Mouse (Mus musculus): Measurements from ENCODE around the gene Six4. TPM values are rescaled to one million over a fixed set of nuclear protein-coding genes. Genes with fewer than 3 reads are reported as not detected.
"Not testable (repeated sequence)": the region's sequence is repeated elsewhere in the genome, so short reads cannot be mapped to it uniquely, and the experiment has no call there.

Six4 gene
- total and polyA plus RNA-seq, 2 experiments from 2014 or later, result 0.52 to 2.2 TPM

- H3K4me3 ChIP-seq (ENCODE audit: low read depth, low read length), result no peak overlapping the region
- no peak for TF ChIP-seq EP300 (IDR thresholded peaks at IDR 0.05; ENCODE audit: low read depth)
- TF ChIP-seq CTCF (IDR thresholded peaks at IDR 0.05; ENCODE audit: low read depth), result no peak
These were observed 27.3 kb downstream of the Six4 start for GRCm38 (mm10) chr12:73085739-73086630.

GRCm38 (mm10) chr12:73083773-73084172 is 29.5 kb downstream of the Six4 start:
- ATAC-seq (ENCODE audit: insufficient read depth, low read depth) (no peak), DNase-seq (ENCODE audit: low spot score) (no peak)
- Histone ChIP-seq H3K9me3 (replicated peaks; ENCODE audit: control insufficient read depth, low read length) (no peaks in the 10 kb centered on the region), H3K27me3 (ENCODE audit: control insufficient read depth, insufficient read depth, low read length) (no peaks in the 10 kb centered on the region), H3K4me2 (ENCODE audit: low read depth, low read length) (no peak overlapping the region), H3K27ac (ENCODE audit: low read depth) (no peak overlapping the region), H3K4me1 (ENCODE audit: control insufficient read depth, insufficient read depth) (no peaks in the 10 kb centered on the region), H3K9ac (replicated peaks; ENCODE audit: low read depth, low read length) (no peak overlapping the region), H3K36me3 (replicated peaks; ENCODE audit: control insufficient read depth, insufficient read depth, low read length) (no peaks in the 10 kb centered on the region), H3K4me3 (ENCODE audit: low read depth, low read length) (no peak overlapping the region)
- TF ChIP-seq CTCF (IDR thresholded peaks at IDR 0.05; ENCODE audit: low read depth), result no peak
- no peak for TF ChIP-seq EP300 (IDR thresholded peaks at IDR 0.05; ENCODE audit: low read depth)
- 64% methylated on average over 4 of the region's 4 CpGs for WGBS

More at GRCm38 (mm10) chr12:73085739-73086630, 27.3 kb downstream of the Six4 start:
- no peak for ATAC-seq (ENCODE audit: insufficient read depth, low read depth)
- 28% methylated on average over 11 of the region's 11 CpGs for WGBS
- Histone ChIP-seq H3K4me2 (ENCODE audit: low read depth, low read length) (no peak overlapping the region), H3K27me3 (ENCODE audit: control insufficient read depth, insufficient read depth, low read length) (no peaks in the 10 kb centered on the region), H3K4me1 (ENCODE audit: control insufficient read depth, insufficient read depth) (no peaks in the 10 kb centered on the region), H3K9ac (replicated peaks; ENCODE audit: low read depth, low read length) (no peak overlapping the region), H3K9me3 (replicated peaks; ENCODE audit: control insufficient read depth, low read length) (no peaks in the 10 kb centered on the region), H3K36me3 (replicated peaks; ENCODE audit: control insufficient read depth, insufficient read depth, low read length) (no peaks in the 10 kb centered on the region), H3K27ac (ENCODE audit: low read depth) (no peak overlapping the region)
- no peak for DNase-seq (ENCODE audit: low spot score)

GRCm38 (mm10) chr12:73081828-73082227 is 31.4 kb downstream of the Six4 start:
- not testable (repeated sequence) for DNase-seq (ENCODE audit: low spot score); H3K4me3 ChIP-seq (ENCODE audit: low read depth, low read length); ATAC-seq (ENCODE audit: insufficient read depth, low read depth); H3K27ac ChIP-seq (ENCODE audit: low read depth); H3K27me3 ChIP-seq (ENCODE audit: control insufficient read depth, insufficient read depth, low read length); H3K36me3 ChIP-seq (replicated peaks; ENCODE audit: control insufficient read depth, insufficient read depth, low read length); H3K4me1 ChIP-seq (ENCODE audit: control insufficient read depth, insufficient read depth); H3K9ac ChIP-seq (replicated peaks; ENCODE audit: low read depth, low read length); H3K9me3 ChIP-seq (replicated peaks; ENCODE audit: control insufficient read depth, low read length); H3K4me2 ChIP-seq (ENCODE audit: low read depth, low read length)
- WGBS, result 88% methylated on average over 4 of the region's 4 CpGs

GRCm38 (mm10) chr12:73060805-73061410 is 52.3 kb downstream of the Six4 start:
- Histone ChIP-seq H3K27ac (ENCODE audit: low read depth) (no peak overlapping the region), H3K27me3 (ENCODE audit: control insufficient read depth, insufficient read depth, low read length) (peaks cover 12% of the 10 kb centered on the region; the same call in 1 of the 2 replicates), H3K4me1 (ENCODE audit: control insufficient read depth, insufficient read depth) (no peaks in the 10 kb centered on the region), H3K4me3 (ENCODE audit: low read depth, low read length) (no peak overlapping the region), H3K4me2 (ENCODE audit: low read depth, low read length) (no peak overlapping the region), H3K9ac (replicated peaks; ENCODE audit: low read depth, low read length) (no peak overlapping the region), H3K36me3 (replicated peaks; ENCODE audit: control insufficient read depth, insufficient read depth, low read length) (no peaks in the 10 kb centered on the region), H3K9me3 (replicated peaks; ENCODE audit: control insufficient read depth, low read length) (0 out of 2 replicates have a peak, but pooled peaks cover 4% of the 10 kb centered on the region)
- 54% methylated on average over 9 of the region's 9 CpGs for WGBS
- ATAC-seq (ENCODE audit: insufficient read depth, low read depth) (no peak), DNase-seq (ENCODE audit: low spot score) (no peak)
- TF ChIP-seq CTCF (IDR thresholded peaks at IDR 0.05; ENCODE audit: low read depth), result no peak
- TF ChIP-seq EP300 (IDR thresholded peaks at IDR 0.05; ENCODE audit: low read depth), result no peak

GRCm38 (mm10) chr12:73057492-73057891 is 55.8 kb downstream of the Six4 start:
- no peak for ATAC-seq (ENCODE audit: insufficient read depth, low read depth)
- Histone ChIP-seq H3K27ac (ENCODE audit: low read depth) (no peak overlapping the region), H3K4me3 (ENCODE audit: low read depth, low read length) (no peak overlapping the region), H3K9ac (replicated peaks; ENCODE audit: low read depth, low read length) (no peak overlapping the region), H3K4me1 (ENCODE audit: control insufficient read depth, insufficient read depth) (peaks cover 8% of the 10 kb centered on the region), H3K36me3 (replicated peaks; ENCODE audit: control insufficient read depth, insufficient read depth, low read length) (no peaks in the 10 kb centered on the region), H3K4me2 (ENCODE audit: low read depth, low read length) (no peak overlapping the region), H3K9me3 (replicated peaks; ENCODE audit: control insufficient read depth, low read length) (0 out of 2 replicates have a peak, but pooled peaks cover 3% of the 10 kb centered on the region), H3K27me3 (ENCODE audit: control insufficient read depth, insufficient read depth, low read length) (peaks cover 34% of the 10 kb centered on the region)
- WGBS, result 87% methylated on average over 6 of the region's 6 CpGs
- no peak for DNase-seq (ENCODE audit: low spot score)
- TF ChIP-seq EP300 (IDR thresholded peaks at IDR 0.05; ENCODE audit: low read depth) (no peak), CTCF (IDR thresholded peaks at IDR 0.05; ENCODE audit: low read depth) (no peak)
